ENCODE assay signal across 9 mouse cellular contexts in genomic region chr1:104979068-104979467, GRCm38 (mm10).
DNase-seq lines count a peak whose midpoint lies in the region; TF ChIP-seq lines count a peak whose summit lies in the region.
"Had no signal": no experiment of that assay in that cellular context is flagged by ENCODE, and none has a peak within 500 bp of the region (broad histone marks: within the 10 kb centered on the region; RNA-seq: fewer than 3 reads in every experiment).

No protein-coding gene starts in this region.

- intact Hi-C loops in heart, adult 2 months (cut with DNase I) = loop anchor here (2.0 kb wide), 1 partner anchor 1178 kb away; no protein-coding TSS in a partner anchor
- intact Hi-C loops in left cerebral cortex, adult 2 months (cut with DNase I) = loop anchor here (2.0 kb wide), 2 partner anchors 992 to 1178 kb away; no protein-coding TSS in a partner anchor

- H3K9me3 ChIP-seq in MEL (replicated peaks; ENCODE audit: insufficient read depth, low read length) = no peaks in the 10 kb centered on the region

- no peak for DNase-seq in heart, adult 2 months
- no peak for DNase-seq in heart, postnatal 4 days
- DNase-seq in left cerebral cortex, adult 2 months (ENCODE audit: extremely low spot score in 1 of 2, low spot score in 2 of 2) = no peak
- DNase-seq in left cerebral cortex, adult 8-10 months (ENCODE audit: low spot score in 2 of 2) = no peak
- no peak for DNase-seq in MEL (ENCODE audit: low read depth, low spot score)
- DNase-seq in embryo, embryonic 11 days = peak; percentile 36
- no peak for DNase-seq in gastrocnemius, postnatal 10 days
- DNase-seq: lung, postnatal 14 days; thymus, postnatal 4 days had no signal

- peak; percentile 41 for TF ChIP-seq RAD21 in MEL (IDR thresholded peaks at IDR 0.05; ENCODE audit: low read depth, low read length)

- no peak overlapping the region for H3K4me3 ChIP-seq in heart, adult 2 months
- no peak overlapping the region for H3K4me3 ChIP-seq in left cerebral cortex, adult 2 months
- no peak overlapping the region for H3K4me3 ChIP-seq in MEL (ENCODE audit: control insufficient read depth in 1 of 2, insufficient read depth in 1 of 2, low read depth in 2 of 2, low read length in 2 of 2)

- H3K36me3 ChIP-seq in heart, adult 2 months (ENCODE audit: control insufficient read depth, insufficient read depth, low read length) = no peaks in the 10 kb centered on the region
- no peaks in the 10 kb centered on the region for H3K36me3 ChIP-seq in MEL (ENCODE audit: control insufficient read depth in 1 of 2, insufficient read depth in 2 of 2, low read length in 2 of 2)

- no peaks in the 10 kb centered on the region for H3K4me1 ChIP-seq in heart, adult 2 months (ENCODE audit: control insufficient read depth, insufficient read depth, low read length)
- H3K4me1 ChIP-seq in MEL (ENCODE audit: control insufficient read depth in 1 of 2, insufficient read depth in 2 of 2, low read length in 2 of 2) = no peaks in the 10 kb centered on the region

- no peaks in the 10 kb centered on the region for H3K79me2 ChIP-seq in heart, adult 2 months (replicated peaks; ENCODE audit: control insufficient read depth, insufficient read depth, low read length)
- no peaks in the 10 kb centered on the region for H3K79me2 ChIP-seq in MEL (ENCODE audit: control insufficient read depth, insufficient read depth, low read length, poor library complexity)

- TF ChIP-seq EP300 in heart, adult 2 months (IDR thresholded peaks at IDR 0.05; ENCODE audit: insufficient read depth, low read depth, low read length) = no peak
- TF ChIP-seq EP300 in MEL (IDR thresholded peaks at IDR 0.05; ENCODE audit: low read depth in 1 of 2, low read length in 2 of 2) = no peak

- TF ChIP-seq CTCF in heart, adult 2 months (IDR thresholded peaks at IDR 0.05) = peak; percentile 54
- TF ChIP-seq CTCF in left cerebral cortex, adult 2 months (IDR thresholded peaks at IDR 0.05) = peak; percentile 67
- TF ChIP-seq CTCF in MEL (IDR thresholded peaks at IDR 0.05 in 2 of 3, conservative IDR thresholded peaks at IDR 0.05 in 1 of 3; ENCODE audit: control insufficient read depth in 1 of 3, insufficient read depth in 1 of 3, low read depth in 2 of 3, low read length in 3 of 3, poor library complexity in 1 of 3, severe bottlenecking in 1 of 3) = peak in 1 of 3 experiments; percentile 34; a peak in 2 of 6 replicates

- no peak overlapping the region for H3K27ac ChIP-seq in heart, adult 2 months
- no peak overlapping the region for H3K27ac ChIP-seq in left cerebral cortex, adult 2 months
- H3K27ac ChIP-seq in MEL (ENCODE audit: control insufficient read depth, low read depth, low read length) = no peak overlapping the region

- H3K9ac ChIP-seq in heart, adult 2 months (ENCODE audit: low read depth, low read length) = no peak overlapping the region
- H3K9ac ChIP-seq in MEL (ENCODE audit: control insufficient read depth, low read depth, low read length, poor library complexity, severe bottlenecking) = no peak overlapping the region

- TF ChIP-seq POLR2A in heart, adult 2 months (IDR thresholded peaks at IDR 0.05; ENCODE audit: insufficient read depth, low read depth, low read length) = no peak
- no peak for TF ChIP-seq POLR2A in MEL (IDR thresholded peaks at IDR 0.05; ENCODE audit: control insufficient read depth in 1 of 2, insufficient read depth in 1 of 2, low read depth in 1 of 2, low read length in 2 of 2, poor library complexity in 1 of 2)

- no peaks in the 10 kb centered on the region for H3K27me3 ChIP-seq in heart, adult 2 months (ENCODE audit: control insufficient read depth, insufficient read depth, low read length)
- H3K27me3 ChIP-seq in MEL (ENCODE audit: control insufficient read depth in 1 of 2, insufficient read depth in 2 of 2, low read length in 2 of 2) = no peaks in the 10 kb centered on the region; a peak in 1 of 4 replicates

- 68% methylated on average over 2 of the region's 2 CpGs for WGBS in heart, adult 2 months

TF ChIP-seq in MEL, 35 proteins besides CTCF, POLR2A, EP300 and RAD21:
- no peak for TF ChIP-seq UBTF (IDR thresholded peaks at IDR 0.05; ENCODE audit: borderline replicate concordance, insufficient read depth, low read depth, low read length)
- TF ChIP-seq KAT2A (conservative IDR thresholded peaks at IDR 0.05; ENCODE audit: low read depth, low read length) = no peak
- TF ChIP-seq MAZ (IDR thresholded peaks at IDR 0.05; ENCODE audit: low read depth, low read length) = no peak
- peak; percentile 49 for TF ChIP-seq SMC3 (IDR thresholded peaks at IDR 0.05; ENCODE audit: low read depth, low read length)
- no peak for TF ChIP-seq ETS1 (IDR thresholded peaks at IDR 0.05; ENCODE audit: low read depth, low read length)
- no peak for TF ChIP-seq MAFK (IDR thresholded peaks at IDR 0.05; ENCODE audit: borderline replicate concordance, low read depth, low read length)
